Mouse (Mus musculus) forebrain, embryonic 12.5 days (tissue): ENCODE data around the gene 1300017J02Rik. TPM values are rescaled to one million over a fixed set of nuclear protein-coding genes. Genes with fewer than 3 reads are reported as not detected.

Experiments
- polyA plus RNA-seq: library from polyadenylated mRNA; unstranded; fragments of >200 nt; fragmentation: Nextera tagmentation; extraction: Ambion mirVana; gene quantifications from 2 replicates; pipeline ENCODE4 v1.2.1, GENCODE M21; 2016

Gene 1300017J02Rik
- polyA plus RNA-seq, 1 experiment from 2014 or later = 3.3 TPM

Other genes with a start within 250 kb of the 1300017J02Rik start
- 35.8 and 41.8 TPM in 2 replicates for gene Rab6b, start 193.3 kb downstream of the 1300017J02Rik start, polyA plus RNA-seq
- gene Srprb, start 102.9 kb downstream of the 1300017J02Rik start, polyA plus RNA-seq = 50.3 and 50.9 TPM in 2 replicates
- 3.3 and 4.5 TPM in 2 replicates for gene Gm20425, start 74.8 kb downstream of the 1300017J02Rik start, polyA plus RNA-seq
- gene Trf, start 74.6 kb downstream of the 1300017J02Rik start, polyA plus RNA-seq = 12.9 and 13.2 TPM in 2 replicates
- gene Topbp1, start 133 bp upstream of the 1300017J02Rik start, polyA plus RNA-seq = 94.9 and 96.7 TPM in 2 replicates
- 122 and 132 TPM in 2 replicates for gene Cdv3, start 60.8 kb upstream of the 1300017J02Rik start, polyA plus RNA-seq
- gene Bfsp2, start 175.3 kb upstream of the 1300017J02Rik start, polyA plus RNA-seq = 2.7 and 3.0 TPM in 2 replicates